Mouse (Mus musculus): ENCODE data around the gene Shisa5.

DNA sequence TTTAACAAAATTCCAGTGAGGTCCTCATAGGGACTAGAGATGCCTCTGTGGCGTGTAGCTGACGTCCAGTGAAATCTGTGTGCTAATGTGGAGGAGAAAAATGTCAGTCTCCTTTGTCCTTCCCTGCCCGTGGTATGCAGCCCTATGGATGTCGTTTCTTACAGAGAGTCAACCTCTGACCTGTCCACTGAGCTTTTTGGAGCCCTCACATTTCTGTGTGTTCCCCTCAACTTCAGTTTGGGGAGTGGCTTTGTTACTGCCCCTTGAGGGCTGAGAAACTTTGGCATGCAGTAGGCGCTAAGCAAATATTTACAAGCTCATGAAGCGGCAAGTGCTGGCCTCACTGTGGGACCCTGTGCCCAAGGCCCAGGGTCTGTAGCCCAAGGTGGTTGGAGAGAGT is 58.9 kb downstream of the Shisa5 start:
- no peak for TF ChIP-seq ZKSCAN1 (IDR thresholded peaks at IDR 0.05; ENCODE audit: borderline replicate concordance, low read depth, low read length)
- TF ChIP-seq POLR2A (IDR thresholded peaks at IDR 0.05; ENCODE audit: low read depth, low read length), result no peak
- no peak for TF ChIP-seq MAZ (IDR thresholded peaks at IDR 0.05; ENCODE audit: low read depth, low read length)
- TF ChIP-seq ZMIZ1 (IDR thresholded peaks at IDR 0.05; ENCODE audit: low read depth, low read length), result no peak
- TF ChIP-seq CTCF (conservative IDR thresholded peaks at IDR 0.05 in 1 of 2, IDR thresholded peaks at IDR 0.05 in 1 of 2; ENCODE audit: low read depth in 2 of 2, low read length in 2 of 2), result no peak
- no peak for TF ChIP-seq GABPA (IDR thresholded peaks at IDR 0.05; ENCODE audit: insufficient replicate concordance, low read depth, low read length)
- no peak for TF ChIP-seq TCF12 (IDR thresholded peaks at IDR 0.05; ENCODE audit: low read depth, low read length)
- TF ChIP-seq MAX (IDR thresholded peaks at IDR 0.05; ENCODE audit: low read length), result no peak
- TF ChIP-seq MEF2A (IDR thresholded peaks at IDR 0.05; ENCODE audit: borderline replicate concordance, low read depth, low read length), result no peak
- TF ChIP-seq KAT2A (IDR thresholded peaks at IDR 0.05; ENCODE audit: insufficient replicate concordance, low read length), result no peak
